Mouse (Mus musculus) c-Kit-negative CD71-positive TER-119-positive erythroid progenitor cells, embryonic 14.5 days (primary cell): Measurements from ENCODE around the gene Stpg2.
"Not testable (repeated sequence)": the region's sequence is repeated elsewhere in the genome, so short reads cannot be mapped to it uniquely, and the experiment has no call there.

Source experiments
- DNase-seq: peaks from one replicate; pipeline ENCODE4 v3.0.0-alpha.2; 2013; ENCODE audit warnings: low read depth, low spot score

Stpg2 gene

DNA sequence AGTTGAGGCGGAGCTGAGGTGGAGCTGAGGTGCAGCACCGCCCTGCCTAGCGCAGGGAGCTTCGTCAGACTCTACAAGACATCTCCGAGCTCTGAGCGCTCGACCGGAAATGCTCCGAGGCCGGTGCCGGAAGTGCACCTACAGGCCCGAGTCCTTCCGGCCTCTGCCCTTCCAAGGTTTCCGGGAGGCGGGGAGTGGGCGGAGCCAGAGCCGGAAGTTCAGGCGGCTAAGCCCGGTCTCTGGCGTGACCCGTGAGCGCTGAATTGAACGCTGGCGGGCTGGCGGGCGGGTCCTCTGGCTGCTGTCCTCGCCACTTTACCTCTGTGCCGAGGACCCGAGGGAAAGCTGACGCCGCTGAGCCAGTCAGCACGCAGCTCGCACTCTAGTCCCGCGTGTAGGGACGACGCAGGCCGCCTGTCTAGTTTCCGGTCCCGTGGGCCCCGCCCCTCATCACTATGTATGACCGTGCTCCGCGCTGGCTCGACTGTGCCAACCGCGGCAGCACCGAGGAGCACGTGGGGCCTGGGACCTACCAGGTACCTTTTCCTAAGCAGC is at the start of gene Stpg2:
TSS of gene Stpg2 (plus strand) at position 251 of the 555 bp plus-strand sequence.
- DNase-seq = no peak

DNA sequence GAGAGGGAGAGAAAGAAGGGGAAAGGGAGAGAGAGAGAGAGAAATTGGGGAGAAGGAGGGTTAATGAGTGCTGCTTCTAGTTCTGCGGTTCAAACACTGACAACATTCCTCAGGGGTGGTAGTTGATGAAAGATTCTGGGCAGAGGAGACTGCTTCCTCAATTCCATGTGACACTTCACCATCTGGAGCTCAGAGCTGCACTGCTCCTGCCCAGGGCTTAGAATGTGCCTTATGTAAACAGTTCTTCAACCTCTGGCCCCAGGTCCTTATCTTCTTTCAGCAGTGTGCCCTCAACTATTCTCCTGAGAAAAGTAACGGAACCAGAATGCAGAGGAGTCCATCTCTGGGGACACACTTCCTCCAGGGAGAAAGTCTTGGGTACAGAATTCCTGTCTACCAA is 43.3 kb upstream of the Stpg2 start:
- no peak for DNase-seq

DNA sequence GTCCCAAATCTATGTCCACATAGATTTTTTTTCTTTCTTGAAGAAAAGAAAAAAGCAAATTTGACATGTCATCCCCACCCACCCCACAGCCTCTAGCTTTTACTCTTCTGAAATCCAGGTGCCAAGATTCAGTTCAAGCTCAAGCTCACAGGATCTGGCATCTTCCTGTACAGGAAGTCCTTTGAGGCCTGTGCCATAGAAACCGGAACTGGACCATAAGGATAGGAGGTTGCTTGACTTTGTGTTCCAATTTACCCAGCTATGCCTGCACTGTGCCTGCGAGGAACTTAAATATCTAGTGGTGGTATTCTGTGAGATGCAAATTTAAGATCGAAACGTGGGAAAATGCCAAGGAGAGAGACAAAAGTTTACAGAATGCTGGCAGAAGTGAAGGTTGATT is 42.8 kb upstream of the Stpg2 start:
- DNase-seq = no peak

DNA sequence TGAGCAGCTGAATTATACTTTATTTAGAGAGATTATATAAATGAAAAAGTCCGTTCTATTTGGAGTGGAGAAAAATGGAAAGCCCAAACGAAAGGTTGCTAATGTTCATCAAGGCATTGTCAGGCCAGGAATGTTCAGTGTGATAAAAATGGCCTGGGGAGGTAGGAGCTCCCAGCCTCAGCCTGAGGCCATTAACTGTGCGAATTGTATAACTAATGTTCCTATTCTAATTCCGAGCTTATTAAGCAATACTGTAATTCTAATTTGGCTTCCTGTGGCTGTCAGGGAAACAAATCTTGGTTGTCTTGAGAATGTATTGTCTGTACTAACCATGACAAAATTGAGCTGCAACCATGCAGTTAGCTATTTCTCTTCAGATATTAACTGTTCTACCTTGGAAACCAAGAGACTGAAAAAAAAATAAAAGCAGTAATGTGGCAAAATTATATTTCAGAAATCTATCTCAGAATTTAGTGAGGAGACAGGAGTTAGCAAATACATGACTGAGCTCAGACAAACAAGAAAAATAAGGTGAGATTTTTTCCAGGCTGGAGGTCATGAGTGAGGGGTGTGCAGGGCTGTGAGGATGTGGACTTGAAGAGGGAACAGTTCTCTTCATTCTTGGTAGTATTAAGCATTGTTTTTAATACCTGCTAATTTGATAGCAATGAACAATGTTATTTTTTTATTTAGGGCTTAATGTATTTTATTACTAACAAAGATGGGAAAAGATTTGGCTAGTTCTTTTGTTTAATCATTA is 36.8 kb upstream of the Stpg2 start:
- DNase-seq = no peak

DNA sequence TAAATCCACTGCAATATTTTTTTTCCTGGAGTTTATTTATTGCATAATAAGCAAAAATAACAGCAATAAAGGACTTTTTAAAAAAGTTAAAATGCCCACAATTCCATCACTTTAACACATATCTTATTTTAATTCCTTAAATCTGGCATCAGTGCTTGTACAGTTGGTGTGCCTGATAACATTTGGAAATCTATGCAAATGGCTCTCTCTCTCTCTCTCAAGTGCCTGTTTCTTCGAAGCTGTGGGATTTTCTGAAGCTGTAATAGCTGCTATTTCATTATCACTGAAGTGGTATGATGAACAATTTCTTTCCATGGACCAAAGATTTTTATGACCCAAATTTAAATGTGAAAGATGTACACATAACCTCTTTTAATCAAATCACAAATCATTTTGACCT is 35.8 kb upstream of the Stpg2 start:
- no peak for DNase-seq

DNA sequence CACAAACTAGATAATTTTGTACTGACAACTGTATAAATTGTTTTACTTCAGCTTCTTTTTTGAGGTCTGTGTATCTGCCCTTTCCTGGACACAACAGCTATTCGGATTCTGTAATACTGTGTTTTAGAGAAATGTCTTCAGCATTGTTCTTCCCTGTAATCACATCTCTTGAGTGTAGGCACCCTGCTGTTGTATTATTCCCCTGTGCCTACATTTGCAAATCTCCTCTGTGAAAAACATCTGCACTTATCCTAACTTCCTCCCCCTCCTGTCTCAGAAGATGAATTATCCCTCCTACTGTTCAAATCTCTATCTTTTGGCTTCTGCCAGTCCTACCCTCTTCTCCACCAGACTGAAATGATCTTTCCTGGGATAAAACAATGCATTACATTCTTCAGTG is 28.6 kb upstream of the Stpg2 start:
- no peak for DNase-seq

DNA sequence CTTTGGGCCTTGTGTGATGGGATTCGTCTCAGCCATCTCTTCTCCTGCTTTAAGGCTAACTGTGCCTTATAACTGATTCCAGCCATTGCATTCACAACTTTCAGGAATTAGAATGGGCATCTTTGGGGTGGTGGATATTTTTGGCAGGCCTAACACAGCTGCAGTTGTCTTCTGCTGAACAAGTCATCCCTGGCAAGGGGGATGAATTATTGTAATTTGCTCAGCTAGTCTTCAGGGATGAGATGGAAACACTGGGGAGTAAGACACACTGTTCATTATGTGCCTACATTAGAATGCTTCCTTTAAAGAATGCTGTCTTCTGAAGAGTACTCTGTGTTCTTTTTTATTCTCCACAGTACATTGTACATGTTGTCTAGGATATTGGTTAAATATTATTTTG is 14.0 kb upstream of the Stpg2 start:
- no peak for DNase-seq

DNA sequence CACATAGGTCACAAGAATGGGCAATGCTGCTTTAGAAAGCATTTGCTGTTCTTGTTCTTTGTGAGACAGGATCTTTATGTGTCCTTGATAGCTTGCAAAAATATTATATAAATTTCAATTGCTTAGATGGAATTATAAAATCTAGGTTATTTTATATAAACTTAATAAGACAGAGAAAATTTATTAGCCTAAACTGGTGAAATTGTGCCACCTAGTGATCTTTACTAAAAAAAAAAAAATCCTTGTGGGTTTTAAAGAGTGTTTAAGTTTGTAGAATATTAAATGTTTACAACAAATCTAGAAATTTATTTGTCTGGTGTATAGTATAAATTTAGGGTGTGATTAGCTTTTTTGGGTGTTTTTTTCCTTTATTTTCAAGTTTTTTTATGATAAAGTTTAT is 11.6 kb upstream of the Stpg2 start:
- DNase-seq = no peak

DNA sequence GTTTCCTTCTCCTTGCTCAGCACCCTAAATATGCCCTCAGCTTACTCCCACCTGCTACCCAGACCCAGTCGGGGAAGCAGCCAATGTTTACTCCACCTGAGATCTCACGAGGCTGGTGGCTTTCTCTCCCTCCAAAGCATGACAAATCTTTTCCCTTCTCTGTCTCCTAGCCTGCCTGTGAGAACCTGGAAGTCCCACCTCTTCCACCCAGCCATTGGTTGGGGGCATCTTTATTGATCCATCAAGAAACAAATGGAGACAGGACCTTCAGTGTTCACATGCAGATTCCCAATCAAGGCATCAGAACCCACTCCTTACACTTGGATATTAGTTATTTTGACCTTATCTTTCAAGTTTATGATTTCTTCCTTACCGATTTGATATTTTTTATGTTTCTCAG is 7.1 kb upstream of the Stpg2 start:
- no peak for DNase-seq

DNA sequence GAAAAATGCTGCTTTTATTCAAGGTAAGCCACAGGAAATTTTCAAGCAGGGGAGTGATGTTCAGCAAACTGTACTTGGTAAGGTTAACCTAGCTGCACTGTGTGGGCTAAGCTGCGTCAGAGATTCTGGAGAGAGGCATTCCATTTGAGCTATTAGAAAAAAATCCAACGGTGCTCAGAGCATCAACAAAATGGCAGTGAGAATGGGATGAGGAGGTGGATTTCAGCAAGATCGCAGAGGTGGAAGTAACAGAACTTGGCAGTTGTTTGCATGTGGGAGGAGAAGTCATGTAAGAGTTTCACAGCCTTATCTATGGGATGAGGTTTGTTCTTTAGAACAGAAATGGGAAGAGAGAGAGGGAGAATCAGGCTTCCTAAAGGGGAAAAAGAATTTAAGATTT is 5.2 kb upstream of the Stpg2 start:
- no peak for DNase-seq

DNA sequence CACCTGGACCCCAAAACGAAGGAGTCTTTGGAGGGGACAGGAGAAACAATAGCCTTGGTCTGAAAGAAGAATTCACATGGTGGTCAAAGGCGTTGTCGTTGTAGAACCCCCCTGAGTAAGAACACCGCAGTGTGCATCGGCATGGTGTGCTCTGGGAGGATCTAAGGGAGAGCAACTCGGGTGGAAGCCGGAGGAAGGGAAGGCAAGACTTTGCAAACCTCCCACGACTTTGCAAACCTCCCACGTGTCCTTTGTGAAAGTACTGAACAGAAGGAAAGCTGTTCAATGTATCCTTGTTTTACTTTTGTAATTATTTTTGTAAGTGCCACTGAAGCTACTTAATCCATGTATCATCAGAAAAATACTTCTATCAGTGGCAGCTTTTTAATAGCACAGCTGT is 11.5 kb downstream of the Stpg2 start:
- DNase-seq = no peak

DNA sequence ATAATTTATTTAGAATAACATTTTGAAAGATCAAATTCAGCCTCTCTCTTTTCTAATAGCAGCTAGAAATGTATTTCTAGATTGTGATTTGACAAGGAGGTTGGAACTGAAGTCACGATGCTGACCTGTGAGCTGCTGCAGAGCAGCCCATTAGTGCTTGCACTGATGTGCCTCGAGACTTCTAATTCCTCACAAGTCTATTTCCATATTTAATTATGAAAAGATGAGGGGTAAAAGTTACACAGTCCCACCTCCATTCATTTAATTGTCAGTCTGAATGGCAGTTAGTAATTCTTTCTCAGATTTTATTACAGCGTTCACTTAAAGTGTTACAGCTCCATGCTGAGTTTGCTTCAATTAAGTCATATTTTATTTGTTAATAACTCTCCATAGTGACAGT is 19.6 kb downstream of the Stpg2 start:
- DNase-seq = no peak

DNA sequence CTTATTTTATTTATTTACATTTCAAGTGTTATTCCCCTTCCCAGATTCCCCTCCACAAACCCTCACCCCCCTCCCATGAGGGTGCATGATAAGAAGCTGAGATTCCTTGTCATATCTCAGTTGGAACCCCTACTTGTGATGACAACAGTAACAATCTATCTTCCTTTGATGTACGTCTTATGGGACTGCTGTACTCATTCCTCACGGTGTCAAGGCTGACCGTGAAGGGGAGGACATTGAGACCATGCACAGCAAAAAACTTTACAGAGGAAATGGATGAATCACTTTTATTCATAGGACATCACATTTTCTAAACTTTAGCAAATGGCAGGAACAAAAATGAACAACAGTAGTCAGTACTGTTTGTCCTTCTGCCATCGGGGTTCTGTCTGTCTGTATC is 21.3 kb downstream of the Stpg2 start:
- no peak for DNase-seq

DNA sequence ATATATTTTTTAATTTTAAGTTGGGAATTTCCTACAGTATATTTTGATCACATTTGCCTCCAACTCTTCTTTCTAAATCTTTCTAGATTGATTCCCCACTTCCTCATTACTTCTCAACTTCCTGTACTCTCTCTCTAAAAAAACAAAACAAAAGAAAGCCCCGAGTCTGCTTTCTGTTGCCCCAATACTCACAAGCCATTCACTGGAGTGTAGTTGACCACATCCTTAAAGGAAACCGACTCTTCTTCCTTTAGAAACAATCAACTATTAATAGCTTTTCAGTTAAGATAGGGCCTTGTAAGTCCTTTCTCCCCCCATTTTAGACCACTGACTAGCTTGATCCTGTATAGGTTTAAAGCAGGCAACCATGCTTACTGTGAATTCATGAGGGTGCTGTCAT is 39.7 kb downstream of the Stpg2 start:
- DNase-seq = no peak

DNA sequence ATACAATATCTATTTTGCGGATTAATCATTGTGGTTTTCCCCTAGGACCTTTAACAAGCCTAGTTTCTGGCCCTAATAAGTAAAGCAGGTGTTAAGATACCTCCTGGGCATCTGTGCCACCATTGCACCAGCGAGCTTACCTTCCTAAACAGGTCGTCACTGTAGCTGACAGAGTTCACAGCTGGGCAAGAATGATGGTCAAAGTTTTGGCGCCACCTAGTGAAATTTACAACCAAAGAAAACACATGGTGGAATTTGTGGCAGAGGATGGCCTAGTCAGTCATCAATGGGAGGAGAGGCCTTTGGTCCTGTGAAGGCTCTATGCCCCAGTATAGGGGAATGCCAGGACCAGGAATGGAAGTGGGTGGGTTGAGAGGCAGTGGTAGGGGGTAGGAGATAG is 41.0 kb downstream of the Stpg2 start:
- no peak for DNase-seq

DNA sequence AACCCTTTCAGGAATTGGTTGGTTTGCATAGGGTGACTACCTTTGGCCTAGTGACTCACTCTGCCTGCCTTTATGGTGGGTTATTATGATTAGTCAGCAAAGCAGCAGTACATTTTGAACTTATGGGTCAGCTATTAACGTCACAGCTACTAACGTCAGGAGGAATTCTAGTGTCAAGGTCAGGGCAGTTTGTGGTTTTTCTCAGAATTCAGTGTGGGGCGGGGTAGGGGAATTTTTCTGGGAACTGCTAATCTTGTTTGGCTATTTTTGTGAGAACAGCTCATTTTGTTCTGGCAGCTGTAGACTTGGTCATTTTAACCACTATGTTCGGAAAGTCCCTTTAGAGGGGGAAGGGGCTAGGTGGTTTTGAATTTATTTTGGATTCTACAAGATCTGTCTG is 56.9 kb downstream of the Stpg2 start:
- not testable (repeated sequence) for DNase-seq

DNA sequence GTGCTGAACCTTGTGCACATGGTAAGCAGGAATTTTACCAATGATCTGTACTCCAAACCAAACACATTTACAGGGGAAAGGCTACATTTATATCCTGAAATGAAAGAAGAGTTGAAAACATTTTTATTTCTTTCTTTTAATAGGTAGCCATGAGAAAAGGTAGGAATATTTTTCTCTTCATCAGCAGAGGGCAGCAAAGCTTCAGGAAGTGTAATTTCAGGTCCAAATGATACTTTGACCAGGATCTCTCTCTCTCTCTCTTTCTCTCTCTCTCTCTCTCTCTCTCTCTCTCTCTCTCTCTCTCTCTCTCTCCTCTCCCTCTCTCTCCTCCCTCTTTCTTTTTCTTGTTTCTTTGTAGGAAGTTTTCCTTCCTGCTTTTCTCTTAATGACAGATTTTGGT is 92.4 kb downstream of the Stpg2 start:
- DNase-seq = no peak

DNA sequence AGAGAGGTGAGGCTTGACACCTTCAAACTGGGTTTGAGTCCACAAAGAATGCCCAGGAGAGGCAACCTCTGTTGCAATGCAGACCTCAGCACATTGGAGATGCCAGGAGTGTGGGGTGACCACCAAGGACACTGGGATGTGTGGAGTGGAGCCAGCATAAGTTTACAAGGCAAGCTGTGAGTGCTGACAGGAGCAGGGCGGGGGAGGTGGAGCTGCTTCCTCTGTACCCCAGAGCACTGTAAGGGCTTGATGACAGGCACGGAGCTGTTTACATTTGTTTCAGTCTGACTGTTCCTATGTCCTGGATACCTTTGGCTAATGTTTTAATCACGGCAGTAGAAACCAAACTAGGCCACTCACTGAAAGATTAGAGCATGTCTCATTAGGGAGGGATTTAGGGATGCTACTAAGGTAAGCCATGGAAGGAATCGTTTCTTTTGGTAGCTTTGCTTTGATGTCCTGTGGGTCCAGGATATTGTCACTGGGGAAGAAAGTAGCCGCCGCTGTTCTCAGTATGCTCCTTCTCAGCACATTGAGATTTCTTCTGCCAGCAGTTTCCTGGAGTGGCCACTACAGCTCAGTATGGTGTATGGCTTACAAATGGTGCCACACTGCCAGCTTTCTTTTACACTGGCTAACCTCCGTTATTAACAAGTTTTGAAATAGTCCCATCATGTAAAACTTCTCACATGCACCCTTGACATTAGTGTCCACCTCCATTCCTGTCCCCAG is 102.8 kb downstream of the Stpg2 start:
- DNase-seq = no peak

DNA sequence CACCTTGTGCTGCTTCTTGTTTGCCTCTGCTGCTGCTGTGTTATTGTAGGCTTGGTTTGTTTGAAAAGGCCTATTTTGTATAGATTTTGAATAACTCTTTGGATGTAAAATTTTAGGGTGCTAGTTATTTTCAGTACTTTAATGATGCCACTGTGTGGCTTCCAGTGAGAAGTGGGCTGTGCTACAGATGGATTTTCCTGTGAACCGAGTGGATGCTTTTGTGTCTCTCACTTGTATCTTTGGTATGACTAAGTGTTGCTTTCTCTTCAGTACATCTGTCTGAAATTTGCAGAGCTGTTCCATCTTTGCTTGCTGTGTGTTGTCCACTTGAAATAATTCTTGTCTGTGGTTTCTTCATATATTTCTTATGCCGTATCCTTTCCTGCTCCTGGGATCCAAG is 106.2 kb downstream of the Stpg2 start:
- DNase-seq = no peak

DNA sequence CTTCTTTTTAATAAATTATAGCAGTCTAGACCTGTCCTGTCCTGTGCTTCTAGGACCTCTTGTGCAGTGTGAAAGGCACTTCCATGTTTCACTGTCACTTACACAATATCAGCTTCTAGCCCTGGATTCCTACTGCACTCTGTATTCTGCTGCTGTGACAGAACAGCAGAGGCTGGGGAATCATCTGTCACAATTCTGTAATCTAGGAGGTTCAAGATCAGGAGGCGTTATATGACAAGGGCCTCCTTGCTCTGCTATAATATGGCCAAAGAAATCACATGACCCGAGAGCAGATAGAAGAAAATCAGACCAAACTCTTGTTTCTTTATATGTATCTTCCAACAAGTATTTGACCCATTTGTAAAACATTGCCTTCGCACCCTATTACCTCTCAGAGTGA is 175.0 kb downstream of the Stpg2 start:
- no peak for DNase-seq

DNA sequence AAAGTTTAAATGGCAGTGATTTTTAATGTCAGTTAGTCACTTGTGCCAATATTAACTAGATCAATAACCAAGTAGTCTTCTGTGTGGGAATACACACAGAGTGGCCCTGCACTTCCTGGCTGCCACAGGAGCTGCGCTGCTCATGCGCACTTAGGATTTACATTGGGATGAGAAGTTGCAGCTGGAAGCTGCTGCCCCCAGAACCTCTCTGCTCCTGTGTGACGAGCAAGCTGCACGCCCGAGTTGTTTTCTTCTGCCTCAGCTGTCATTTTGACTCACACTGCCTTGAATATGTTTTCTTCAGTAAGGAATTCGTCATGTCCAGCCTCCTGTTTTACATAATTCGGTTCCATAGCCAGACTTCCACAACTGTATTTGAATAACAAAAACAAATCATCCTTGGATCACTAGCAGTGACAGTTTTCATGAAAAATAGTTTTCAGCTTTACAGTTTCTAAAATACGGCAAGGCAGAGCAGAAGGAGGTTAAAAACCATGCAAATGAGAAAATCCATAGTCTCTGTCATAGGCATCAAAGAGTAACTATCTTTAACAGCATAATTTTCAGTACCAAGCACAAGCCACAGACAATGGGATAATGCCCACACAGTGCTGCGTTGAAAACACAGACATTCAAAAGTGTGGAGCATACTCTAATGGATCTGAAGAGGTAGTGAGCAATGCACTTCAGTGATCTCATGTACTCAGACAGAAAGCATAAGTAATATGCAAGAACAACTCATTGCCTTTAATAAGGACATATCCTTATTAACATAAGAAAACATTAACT is 191.8 kb downstream of the Stpg2 start:
- DNase-seq = no peak

DNA sequence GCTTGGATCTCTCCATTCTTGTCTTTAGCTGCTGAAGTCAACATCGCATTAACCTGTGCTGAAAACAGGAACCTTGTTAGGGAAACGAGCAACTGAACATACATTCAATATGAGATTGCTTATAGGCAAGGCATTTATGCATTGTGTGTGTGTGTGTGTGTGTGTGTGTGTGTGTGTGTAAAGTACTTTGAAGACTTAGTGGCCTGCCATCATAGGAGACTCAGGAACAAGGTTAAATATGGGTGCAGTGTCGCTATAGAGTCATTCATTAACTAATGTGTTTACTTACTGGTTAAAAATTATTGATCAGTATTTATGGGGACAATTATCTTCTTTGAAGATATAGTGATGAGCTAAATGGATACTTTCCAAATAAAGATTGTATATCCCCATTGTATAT is 199.2 kb downstream of the Stpg2 start:
- no peak for DNase-seq
